Mouse (Mus musculus) forebrain, embryonic 12.5 days (tissue): ENCODE measurements around the gene Gm35549. TPM values are rescaled to one million over a fixed set of nuclear protein-coding genes. Genes with fewer than 3 reads are reported as not detected.

Experiments
- ATAC-seq: fragments of 200-750 bp; cut with Nextera tagmentation; 2 replicates; pipeline ENCODE4 v1.8.0; 2017; ENCODE audit warnings: moderate TSS enrichment; ENCODE audit not compliant: low FRiP score
- H3K27ac ChIP-seq: fragments of 300-500 bp; sonication (generic); 2 replicates; pipeline ENCODE4 v1.5.1; 2016; ENCODE audit warnings: mild to moderate bottlenecking
- H3K27me3 ChIP-seq: fragments of 300-500 bp; sonication (generic); 2 replicates; pipeline ENCODE4 v1.6.1; 2016; ENCODE audit warnings: mild to moderate bottlenecking
- H3K36me3 ChIP-seq: fragments of 300-500 bp; sonication (generic); replicated peaks from 2 replicates; pipeline ENCODE4 v1.6.1; 2016; ENCODE audit warnings: mild to moderate bottlenecking
- H3K4me1 ChIP-seq: fragments of 300-500 bp; sonication (generic); 2 replicates; pipeline ENCODE4 v1.6.1; 2016
- H3K4me2 ChIP-seq: fragments of 300-500 bp; sonication (generic); 2 replicates; pipeline ENCODE4 v1.6.1; 2016; ENCODE audit warnings: mild to moderate bottlenecking, moderate library complexity
- H3K4me3 ChIP-seq: fragments of 300-500 bp; sonication (generic); replicated peaks from 2 replicates; pipeline ENCODE4 v1.5.1; 2016; ENCODE audit warnings: mild to moderate bottlenecking
- H3K9ac ChIP-seq: fragments of 300-500 bp; sonication (generic); 2 replicates; pipeline ENCODE4 v1.6.1; 2016; ENCODE audit warnings: mild to moderate bottlenecking
- H3K9me3 ChIP-seq: fragments of 300-500 bp; sonication (generic); 2 replicates; pipeline ENCODE4 v1.6.1; 2016
- WGBS: fragments of 180-500 bp; shearing (Covaris S2); methylation state at CpG from one replicate; pipeline ENCODE4 v1.1.7; 2016; 5-methylcytosine and 5-hydroxymethylcytosine counted together
- polyA plus RNA-seq: library from polyadenylated mRNA; unstranded; fragments of >200 nt; fragmentation: Nextera tagmentation; extraction: Ambion mirVana; gene quantifications from 2 replicates; pipeline ENCODE4 v1.2.1, GENCODE M21; 2016

Gm35549 gene
- polyA plus RNA-seq, 1 experiment from 2014 or later, result 0.34 TPM

DNA sequence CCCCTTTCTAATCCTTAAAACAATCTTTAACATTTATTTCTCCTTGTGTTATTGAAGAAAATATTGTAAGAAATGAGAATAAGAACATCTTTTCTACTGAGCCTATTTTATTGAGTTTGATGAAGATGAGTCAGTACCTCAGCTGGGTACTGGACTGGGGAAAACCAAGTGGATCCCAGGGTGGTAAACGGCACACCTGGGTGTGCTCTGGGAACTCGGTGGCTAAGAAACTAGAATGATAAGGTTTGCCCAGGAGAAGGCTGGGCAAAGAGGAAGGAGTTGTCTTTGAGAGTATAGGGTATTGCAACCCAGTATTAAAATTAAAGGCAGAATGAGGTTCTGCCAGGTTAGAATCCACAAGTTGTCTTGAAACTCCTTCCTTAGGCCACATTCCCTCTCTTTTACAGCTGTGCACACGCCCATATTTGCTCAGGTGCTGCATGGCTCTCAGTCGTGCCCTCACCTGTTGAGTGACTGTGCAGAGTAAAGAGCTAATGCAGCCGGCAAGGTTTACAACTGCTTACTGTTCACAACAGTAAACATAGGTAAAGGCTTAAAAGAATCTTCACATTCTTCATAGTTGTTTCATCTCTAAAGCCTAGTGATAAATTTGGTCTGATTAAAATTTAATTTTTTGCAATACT lies 20.3 kb downstream of the Gm35549 start:
- H3K36me3 ChIP-seq, result peaks cover 43% of the 10 kb centered on the region
- ATAC-seq, result no peak
- no peak overlapping the region for H3K4me3 ChIP-seq
- H3K9ac ChIP-seq, result no peak overlapping the region
- 84% methylated on average over 5 of the region's 5 CpGs for WGBS
- no peak overlapping the region for H3K4me2 ChIP-seq
- H3K27me3 ChIP-seq, result no peaks in the 10 kb centered on the region
- no peak overlapping the region for H3K27ac ChIP-seq
- H3K9me3 ChIP-seq, result no peaks in the 10 kb centered on the region
- no peaks in the 10 kb centered on the region for H3K4me1 ChIP-seq

- H3K4me1 ChIP-seq, result no peaks in the 10 kb centered on the region
- H3K9ac ChIP-seq, result no peak overlapping the region
- 92% methylated on average over 4 of the region's 4 CpGs for WGBS
- H3K9me3 ChIP-seq, result no peaks in the 10 kb centered on the region
- no peaks in the 10 kb centered on the region for H3K27me3 ChIP-seq
- H3K36me3 ChIP-seq, result peaks cover 6% of the 10 kb centered on the region; the same call in 1 of the 2 replicates
- no peak overlapping the region for H3K4me2 ChIP-seq
- no peak for ATAC-seq
- H3K27ac ChIP-seq, result no peak overlapping the region
- no peak overlapping the region for H3K4me3 ChIP-seq
These were observed 28.5 kb downstream of the Gm35549 start for GRCm38 (mm10) chr9:122815239-122815851.

GRCm38 (mm10) chr9:122814775-122815174 lies 29.1 kb downstream of the Gm35549 start:
- H3K9ac ChIP-seq, result no peak overlapping the region
- no peaks in the 10 kb centered on the region for H3K27me3 ChIP-seq
- H3K36me3 ChIP-seq, result peaks cover 5% of the 10 kb centered on the region; the same call in 1 of the 2 replicates
- no peaks in the 10 kb centered on the region for H3K9me3 ChIP-seq
- no peak overlapping the region for H3K4me3 ChIP-seq
- H3K4me1 ChIP-seq, result no peaks in the 10 kb centered on the region
- H3K4me2 ChIP-seq, result no peak overlapping the region
- 94% methylated on average over 2 of the region's 2 CpGs for WGBS
- H3K27ac ChIP-seq, result no peak overlapping the region
- ATAC-seq, result no peak

- no peak overlapping the region for H3K4me3 ChIP-seq
- WGBS, result 92% methylated on average over 5 of the region's 5 CpGs
These were observed 31.4 kb downstream of the Gm35549 start for GRCm38 (mm10) chr9:122812386-122812785.

GRCm38 (mm10) chr9:122810212-122810611 lies 33.6 kb downstream of the Gm35549 start:
- 92% methylated on average over 3 of the region's 3 CpGs for WGBS
- no peak for ATAC-seq
- peaks cover 10% of the 10 kb centered on the region for H3K4me1 ChIP-seq

More at GRCm38 (mm10) chr9:122812386-122812785, 31.4 kb downstream of the Gm35549 start:
- no peak overlapping the region for H3K9ac ChIP-seq
- no peak for ATAC-seq
- peaks cover 5% of the 10 kb centered on the region; the same call in 1 of the 2 replicates for H3K36me3 ChIP-seq
- no peaks in the 10 kb centered on the region for H3K9me3 ChIP-seq
- no peaks in the 10 kb centered on the region for H3K27me3 ChIP-seq
- no peaks in the 10 kb centered on the region for H3K4me1 ChIP-seq
- no peak overlapping the region for H3K4me2 ChIP-seq
- no peak overlapping the region for H3K27ac ChIP-seq

GRCm38 (mm10) chr9:122807186-122807585 lies 36.6 kb downstream of the Gm35549 start:
- Histone ChIP-seq H3K4me1 (peaks cover 10% of the 10 kb centered on the region), H3K36me3 (no peaks in the 10 kb centered on the region), H3K9ac (no peak overlapping the region), H3K27ac (no peak overlapping the region), H3K4me2 (no peak overlapping the region), H3K27me3 (no peaks in the 10 kb centered on the region), H3K9me3 (no peaks in the 10 kb centered on the region), H3K4me3 (no peak overlapping the region)
- 98% methylated on average over 2 of the region's 2 CpGs for WGBS
- no peak for ATAC-seq

More at GRCm38 (mm10) chr9:122810212-122810611, 33.6 kb downstream of the Gm35549 start:
- Histone ChIP-seq H3K9ac (no peak overlapping the region), H3K27me3 (no peaks in the 10 kb centered on the region), H3K27ac (no peak overlapping the region), H3K4me2 (no peak overlapping the region), H3K4me3 (no peak overlapping the region), H3K36me3 (peaks cover 5% of the 10 kb centered on the region; the same call in 1 of the 2 replicates), H3K9me3 (no peaks in the 10 kb centered on the region)

DNA sequence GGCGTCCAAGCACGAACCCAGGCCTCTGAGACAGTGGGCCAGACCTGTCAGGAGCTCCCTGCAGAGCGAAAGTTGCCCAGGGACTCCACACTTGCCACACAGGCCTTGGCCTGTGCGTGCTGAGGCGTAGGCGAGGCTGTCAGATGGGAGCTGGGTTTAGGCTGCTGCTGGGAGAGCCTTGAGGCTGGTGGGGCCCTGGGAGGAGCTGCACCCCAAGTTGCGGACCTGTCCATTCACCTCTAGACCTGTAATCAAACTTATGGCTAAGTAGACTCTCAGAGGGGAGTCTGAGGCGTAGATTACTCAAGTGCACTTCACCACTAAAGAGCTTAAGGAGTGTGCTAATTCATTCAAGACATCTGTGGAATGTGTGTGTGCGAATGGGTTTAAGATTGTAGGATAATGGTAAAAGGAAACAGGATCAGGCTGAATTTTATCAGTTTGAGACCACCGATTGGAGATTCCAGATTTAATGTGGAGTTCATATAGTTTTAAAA lies 37.9 kb downstream of the Gm35549 start:
- peak overlapping the region; percentile 79 for H3K9ac ChIP-seq
- WGBS, result 13% methylated on average over 10 of the region's 10 CpGs
- peak overlapping the region; percentile 60 for H3K4me3 ChIP-seq
- no peaks in the 10 kb centered on the region for H3K36me3 ChIP-seq
- H3K27me3 ChIP-seq, result no peaks in the 10 kb centered on the region
- peaks cover 10% of the 10 kb centered on the region for H3K4me1 ChIP-seq
- no peaks in the 10 kb centered on the region for H3K9me3 ChIP-seq
- H3K4me2 ChIP-seq, result peak overlapping the region; percentile 91
- no peak for ATAC-seq
- H3K27ac ChIP-seq, result peak overlapping the region; percentile 90

- H3K4me1 ChIP-seq, result peaks cover 10% of the 10 kb centered on the region
- H3K9me3 ChIP-seq, result no peaks in the 10 kb centered on the region
- peak within 1 kb of the TSS; percentile 79 for H3K9ac ChIP-seq
- H3K27ac ChIP-seq, result peak within 1 kb of the TSS; percentile 90
- H3K4me3 ChIP-seq, result peak within 1 kb of the TSS; percentile 60
- no peaks in the 10 kb centered on the region for H3K36me3 ChIP-seq
- peak within 1 kb of the TSS; percentile 91 for H3K4me2 ChIP-seq
- WGBS, result 8% methylated on average over 42 of the region's 42 CpGs
- H3K27me3 ChIP-seq, result no peaks in the 10 kb centered on the region
- ATAC-seq, result peak; percentile 98
These were observed 38.6 kb downstream of the Gm35549 start, which contains the start of gene Tcaim for GRCm38 (mm10) chr9:122805053-122805844. TSS of gene Tcaim (plus strand) at chr9:122805539.

- no peaks in the 10 kb centered on the region for H3K9me3 ChIP-seq
- H3K4me3 ChIP-seq, result no peak overlapping the region
- H3K4me2 ChIP-seq, result no peak overlapping the region
- ATAC-seq, result no peak
- H3K27ac ChIP-seq, result no peak overlapping the region
- no peak overlapping the region for H3K9ac ChIP-seq
- no peaks in the 10 kb centered on the region for H3K27me3 ChIP-seq
- no peaks in the 10 kb centered on the region for H3K4me1 ChIP-seq
- 98% methylated on average over 1 of the region's 1 CpGs for WGBS
- H3K36me3 ChIP-seq, result no peaks in the 10 kb centered on the region
These were observed 57.3 kb downstream of the Gm35549 start for GRCm38 (mm10) chr9:122786534-122786933.

DNA sequence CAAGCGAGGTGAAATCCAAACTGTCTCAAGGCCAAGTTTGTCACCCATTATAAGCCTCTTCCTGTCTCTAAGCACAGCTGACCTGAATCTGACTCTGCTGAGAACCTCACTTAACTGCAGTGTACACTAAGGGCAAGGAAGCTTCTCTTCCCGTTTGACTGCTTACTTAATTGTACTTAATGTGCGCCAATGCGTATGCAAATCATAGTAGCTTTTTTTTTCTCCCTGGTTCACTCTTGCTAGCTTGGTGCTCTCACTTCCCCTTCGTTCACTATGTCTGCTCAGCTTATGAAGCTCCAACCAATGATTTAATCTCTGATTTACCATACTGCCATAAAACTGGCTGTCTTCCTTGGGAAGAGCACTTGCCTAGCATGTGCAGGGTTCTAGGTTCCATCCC lies 58.6 kb downstream of the Gm35549 start:
- H3K9me3 ChIP-seq, result no peaks in the 10 kb centered on the region
- no peak overlapping the region for H3K4me2 ChIP-seq
- no peaks in the 10 kb centered on the region for H3K27me3 ChIP-seq
- no peak overlapping the region for H3K27ac ChIP-seq
- H3K9ac ChIP-seq, result no peak overlapping the region
- H3K4me3 ChIP-seq, result no peak overlapping the region
- WGBS, result 78% methylated on average over 5 of the region's 5 CpGs
- ATAC-seq, result no peak
- H3K4me1 ChIP-seq, result no peaks in the 10 kb centered on the region
- H3K36me3 ChIP-seq, result no peaks in the 10 kb centered on the region
